Mouse (Mus musculus) cerebellum, adult 18-20 months (tissue): ENCODE results near the gene Slc35f4.

ENCODE experiments used
- DNase-seq, 2 experiments: peaks; one replicate each; pipeline ENCODE4 v3.0.0; 2021

Gene Slc35f4

GRCm38 (mm10) chr14:49277642-49278041 is 248.2 kb downstream of the Slc35f4 start:
- DNase-seq: no peak

DNA sequence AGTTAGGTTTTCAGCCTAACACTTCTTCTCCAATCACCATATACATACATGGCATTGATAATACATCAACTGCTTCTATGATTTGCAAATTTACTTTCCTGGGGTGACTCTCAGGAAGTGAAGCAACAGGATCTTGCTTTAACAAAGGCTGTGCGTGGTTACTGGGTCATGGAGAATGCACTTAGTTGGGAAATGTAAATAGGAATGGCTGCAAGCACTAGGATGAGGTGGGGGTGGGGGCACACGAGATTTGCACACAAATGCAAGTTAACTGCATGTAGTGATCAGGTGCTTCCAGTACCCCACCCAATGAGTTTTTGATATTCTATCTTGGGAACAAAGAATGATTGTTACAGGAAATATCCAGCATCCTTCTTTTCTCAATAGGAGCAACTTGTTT is 250.5 kb downstream of the Slc35f4 start:
- DNase-seq: no peak

DNA sequence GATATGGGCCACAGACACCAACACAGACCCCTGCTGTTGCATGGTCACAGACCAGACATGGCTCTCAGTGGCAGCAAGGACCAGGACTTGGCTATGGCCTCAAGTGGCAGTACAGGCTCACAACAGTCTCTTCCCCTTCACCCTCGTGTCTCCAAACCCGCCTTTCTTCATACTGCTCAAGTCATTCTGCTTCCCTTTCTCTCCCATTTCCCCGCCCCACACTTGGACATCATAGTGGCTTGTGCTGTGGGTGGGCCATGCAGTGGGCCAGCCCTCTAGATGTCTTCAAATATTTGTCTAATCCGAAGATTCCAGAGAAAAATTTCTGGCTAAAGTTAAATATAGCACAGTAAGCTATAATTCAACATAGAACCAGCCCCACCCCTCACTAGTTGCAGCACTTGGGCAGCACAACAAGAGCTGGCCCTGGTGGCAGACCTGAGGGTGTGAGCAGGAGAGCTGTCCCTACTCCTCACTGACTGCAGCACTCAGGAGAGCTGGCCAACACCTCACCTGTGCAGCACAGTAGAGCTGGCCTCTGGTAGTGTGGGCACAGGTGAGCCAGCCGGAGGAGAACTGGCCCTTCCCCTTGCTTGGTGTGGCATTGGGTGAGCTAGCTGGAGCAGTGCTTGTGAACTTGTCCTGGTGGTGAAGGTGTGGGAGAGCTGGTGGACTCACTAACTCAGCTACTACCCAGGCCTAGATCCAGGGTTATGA is 260.4 kb downstream of the Slc35f4 start:
- no peak for DNase-seq
